Mouse (Mus musculus) neural tube, embryonic 14.5 days (tissue): ENCODE data around the gene Kalrn. TPM values are rescaled to one million over a fixed set of nuclear protein-coding genes. Genes with fewer than 3 reads are reported as not detected.
A peak's percentile ranks its signal among the peaks of the same experiment; 100 is the strongest.

Experiments used
- ATAC-seq: fragments of 200-750 bp; cut with Nextera tagmentation; 2 replicates; pipeline ENCODE4 v1.8.0; 2017; ENCODE audit warnings: low read depth, mild to moderate bottlenecking, moderate TSS enrichment, moderate library complexity
- H3K27ac ChIP-seq: fragments of 300-500 bp; sonication (generic); 2 replicates; pipeline ENCODE4 v1.5.1; 2014; ENCODE audit warnings: low read depth, mild to moderate bottlenecking, control low read depth, low read length, moderate library complexity, mixed read lengths
- H3K27me3 ChIP-seq: fragments of 300-500 bp; sonication (generic); 2 replicates; pipeline ENCODE4 v1.6.1; 2014; ENCODE audit warnings: low read length; ENCODE audit not compliant: control insufficient read depth, insufficient read depth
- H3K36me3 ChIP-seq: fragments of 300-500 bp; sonication (generic); 2 replicates; pipeline ENCODE4 v1.6.1; 2014; ENCODE audit warnings: low read length, mixed read lengths; ENCODE audit not compliant: control insufficient read depth, insufficient read depth
- H3K4me1 ChIP-seq: fragments of 300-500 bp; sonication (generic); 2 replicates; pipeline ENCODE4 v1.6.1; 2014; ENCODE audit warnings: low read length; ENCODE audit not compliant: control insufficient read depth, insufficient read depth
- H3K4me2 ChIP-seq: fragments of 300-500 bp; sonication (generic); 2 replicates; pipeline ENCODE4 v1.6.1; 2014; ENCODE audit warnings: mild to moderate bottlenecking, low read depth, low read length, control low read depth
- H3K4me3 ChIP-seq: fragments of 300-500 bp; sonication (generic); 2 replicates; pipeline ENCODE4 v1.5.1; 2014; ENCODE audit warnings: low read depth, low read length, control low read depth, mixed read lengths
- H3K9ac ChIP-seq: fragments of 300-500 bp; sonication (generic); replicated peaks from 2 replicates; pipeline ENCODE4 v1.6.1; 2014; ENCODE audit warnings: low read depth, mild to moderate bottlenecking, control low read depth, low read length, mixed read lengths
- H3K9me3 ChIP-seq: fragments of 300-500 bp; sonication (generic); 2 replicates; pipeline ENCODE4 v1.6.1; 2016; ENCODE audit warnings: low read length; ENCODE audit not compliant: control insufficient read depth
- WGBS: fragments of 180-500 bp; shearing (Covaris S2); extraction: QIAGEN DNeasy Blood & Tissue Kit; methylation state at CpG from one replicate; pipeline ENCODE4 v1.1.7; 2014; 5-methylcytosine and 5-hydroxymethylcytosine counted together
- polyA plus RNA-seq: library from polyadenylated mRNA; unstranded; fragments of >200 nt; fragmentation: Nextera tagmentation; extraction: Ambion mirVana; gene quantifications from 2 replicates; pipeline ENCODE4 v1.2.1, GENCODE M21; 2014

Gene Kalrn
- polyA plus RNA-seq, 1 experiment from 2014 or later: 34.2 TPM

DNA sequence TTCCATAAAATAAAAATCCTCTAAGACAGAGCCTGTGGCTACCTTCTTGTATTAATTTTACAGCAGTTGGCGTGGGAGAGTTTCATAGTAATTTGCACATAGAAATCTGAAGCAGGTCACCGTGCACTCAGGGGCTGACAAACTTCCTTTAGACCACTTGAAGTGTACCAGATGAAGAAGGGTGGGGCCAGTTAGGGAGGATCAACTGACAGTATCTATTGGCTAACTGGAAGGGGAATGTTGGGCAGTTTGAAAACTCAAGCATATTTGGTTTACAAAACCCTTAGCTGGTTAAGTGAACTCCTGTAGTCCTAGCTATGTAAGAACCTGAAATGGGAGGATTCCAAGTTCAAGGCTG is 606.1 kb downstream of the Kalrn start:
- Histone ChIP-seq H3K9me3 (no peaks in the 10 kb centered on the region), H3K27me3 (no peaks in the 10 kb centered on the region), H3K4me1 (peaks cover 4% of the 10 kb centered on the region; the same call in 1 of the 2 replicates), H3K4me3 (peak overlapping the region; percentile 85), H3K4me2 (peak overlapping the region; percentile 72), H3K9ac (peak overlapping the region; percentile 65), H3K36me3 (no peaks in the 10 kb centered on the region), H3K27ac (peak overlapping the region; percentile 34; the same call in 1 of the 2 replicates)
- peak; percentile 44; the same call in 1 of the 2 replicates for ATAC-seq
- WGBS: 74% methylated on average over 2 of the region's 2 CpGs

DNA sequence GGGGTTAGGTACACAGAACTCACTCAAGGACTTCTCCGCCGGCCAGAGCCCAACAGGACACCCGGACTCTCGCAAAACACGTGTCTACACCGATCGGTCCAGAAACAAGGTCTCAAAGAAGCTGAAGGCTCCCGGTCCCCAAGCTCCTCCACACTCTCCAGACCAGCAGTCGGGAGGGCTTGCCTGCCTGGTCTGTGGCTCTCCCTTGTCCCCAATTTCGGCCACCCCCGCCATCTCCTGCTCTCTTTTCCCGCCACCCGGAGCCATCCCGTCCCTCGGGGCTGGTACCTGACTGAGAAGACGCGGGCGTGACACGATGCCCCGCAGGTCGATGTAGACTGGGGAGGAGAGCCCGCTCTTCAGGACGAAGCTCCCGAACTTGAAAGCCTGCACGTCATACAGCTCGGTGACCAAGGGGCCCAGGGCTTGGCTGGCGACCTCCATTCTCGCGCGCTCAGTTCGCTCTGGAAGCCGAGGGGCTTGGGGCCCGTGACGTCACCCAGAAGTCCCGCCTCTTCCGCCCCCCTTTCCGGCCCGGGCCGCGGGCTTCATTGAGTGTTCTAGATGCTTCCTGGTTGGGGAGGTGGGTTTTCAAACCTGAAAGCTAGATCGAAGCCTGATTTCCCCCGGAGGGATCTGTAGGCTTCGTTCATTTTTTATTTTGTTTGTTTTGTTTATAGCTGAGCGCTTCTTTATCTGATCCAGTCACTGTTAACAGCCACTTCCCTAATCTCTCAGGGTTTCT is 606.6 kb downstream of the Kalrn start, which contains the start of gene Umps:
Gene Umps, minus strand, starts transcription at position 501 of the 745 bp plus-strand sequence.
- 1% methylated on average over 44 of the region's 44 CpGs for WGBS
- Histone ChIP-seq H3K9ac (peak within 1 kb of the TSS; percentile 65), H3K27me3 (no peaks in the 10 kb centered on the region), H3K4me3 (peak within 1 kb of the TSS; percentile 85), H3K9me3 (no peaks in the 10 kb centered on the region), H3K4me1 (peaks cover 4% of the 10 kb centered on the region; the same call in 1 of the 2 replicates), H3K36me3 (0 out of 2 replicates have a peak, but pooled peaks cover 1% of the 10 kb centered on the region), H3K27ac (peak within 1 kb of the TSS; percentile 34; the same call in 1 of the 2 replicates), H3K4me2 (peak within 1 kb of the TSS; percentile 72)
- ATAC-seq: peak; percentile 97

DNA sequence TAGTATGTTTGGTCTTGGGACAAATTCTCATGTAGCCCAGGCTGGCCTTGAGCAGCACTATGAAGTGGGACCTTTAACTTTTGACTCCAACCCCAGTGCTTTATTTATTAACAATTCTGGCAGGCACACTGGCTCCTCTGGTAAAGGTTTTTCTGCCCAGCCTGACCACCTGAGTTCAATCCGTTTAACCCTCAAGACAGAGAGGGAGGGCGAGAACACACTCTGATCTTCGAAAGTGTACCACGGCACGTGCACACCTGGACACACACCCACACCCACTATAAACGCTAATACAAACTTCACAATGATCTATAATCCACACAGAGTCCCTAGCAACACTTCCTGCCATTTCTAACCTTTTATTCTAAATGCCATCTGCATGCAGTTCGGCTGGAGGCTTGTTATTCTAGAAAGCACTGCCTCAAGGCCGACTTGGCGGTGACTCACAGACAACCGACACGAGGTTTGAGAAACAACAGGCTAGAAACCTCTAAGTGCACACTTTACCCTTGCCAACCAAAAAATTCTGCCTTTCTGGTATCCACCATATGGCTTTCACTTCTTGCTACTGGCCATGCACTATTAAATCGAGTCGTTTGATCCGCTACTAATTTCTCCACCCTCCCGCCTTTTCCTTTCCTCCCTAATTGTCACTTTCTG is 607.3 kb downstream of the Kalrn start:
- Histone ChIP-seq H3K4me3 (peak overlapping the region; percentile 85), H3K4me1 (peaks cover 4% of the 10 kb centered on the region; the same call in 1 of the 2 replicates), H3K9ac (peak overlapping the region; percentile 65), H3K36me3 (peaks cover 2% of the 10 kb centered on the region; the same call in 1 of the 2 replicates), H3K27ac (no peak overlapping the region), H3K4me2 (peak overlapping the region; percentile 72), H3K27me3 (no peaks in the 10 kb centered on the region), H3K9me3 (no peaks in the 10 kb centered on the region)
- no peak for ATAC-seq
- 19% methylated on average over 15 of the region's 15 CpGs for WGBS

DNA sequence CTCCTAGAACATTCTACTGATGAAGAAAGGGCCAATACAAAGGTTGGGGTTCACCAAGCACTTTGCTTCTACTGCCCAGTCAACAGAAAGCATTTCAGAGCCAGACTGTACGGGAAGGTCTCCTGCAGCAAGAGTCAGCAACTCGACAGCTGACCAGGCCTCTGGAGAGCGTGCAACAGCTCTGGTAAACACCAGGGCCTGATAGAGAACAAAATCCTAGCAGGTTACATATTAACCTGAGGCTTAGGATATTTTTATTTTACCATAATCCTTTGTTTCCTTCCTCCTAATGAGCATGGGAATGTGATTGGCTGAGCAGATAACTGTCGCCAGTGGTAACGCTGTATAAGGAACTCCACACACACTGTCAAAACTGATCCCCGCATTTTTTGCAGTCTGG is 609.8 kb downstream of the Kalrn start:
- H3K4me2 ChIP-seq: no peak overlapping the region
- H3K4me1 ChIP-seq: peaks cover 4% of the 10 kb centered on the region; the same call in 1 of the 2 replicates
- ATAC-seq: no peak
- no peak overlapping the region for H3K4me3 ChIP-seq
- 96% methylated on average over 6 of the region's 6 CpGs for WGBS
- no peaks in the 10 kb centered on the region for H3K27me3 ChIP-seq
- H3K9me3 ChIP-seq: no peaks in the 10 kb centered on the region
- peaks cover 11% of the 10 kb centered on the region; the same call in 1 of the 2 replicates for H3K36me3 ChIP-seq
- no peak overlapping the region for H3K27ac ChIP-seq
- H3K9ac ChIP-seq: no peak overlapping the region

DNA sequence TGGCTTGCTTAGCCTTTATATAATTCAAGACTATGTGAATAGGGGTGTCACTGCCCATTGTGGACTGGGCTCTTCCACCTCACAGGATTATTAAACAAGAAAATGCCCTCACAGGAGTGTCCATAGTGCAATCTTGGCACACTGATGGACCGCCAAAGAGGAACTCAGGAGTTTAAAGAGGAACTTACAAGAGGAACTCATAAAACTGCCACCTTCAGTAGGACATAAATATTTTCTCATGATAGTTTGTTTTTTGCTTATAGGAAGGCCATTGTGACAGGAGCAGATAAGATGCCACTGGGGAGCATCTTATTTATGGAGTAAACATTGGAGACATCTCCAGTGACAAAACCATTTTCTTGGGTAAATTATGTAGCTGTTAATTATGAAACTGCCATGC is 618.5 kb downstream of the Kalrn start:
- Histone ChIP-seq H3K4me2 (no peak overlapping the region), H3K36me3 (peaks cover 23% of the 10 kb centered on the region), H3K9me3 (no peaks in the 10 kb centered on the region), H3K9ac (no peak overlapping the region), H3K27ac (no peak overlapping the region), H3K4me1 (no peaks in the 10 kb centered on the region), H3K4me3 (no peak overlapping the region), H3K27me3 (no peaks in the 10 kb centered on the region)
- 90% methylated on average over 1 of the region's 1 CpGs for WGBS
- ATAC-seq: no peak

DNA sequence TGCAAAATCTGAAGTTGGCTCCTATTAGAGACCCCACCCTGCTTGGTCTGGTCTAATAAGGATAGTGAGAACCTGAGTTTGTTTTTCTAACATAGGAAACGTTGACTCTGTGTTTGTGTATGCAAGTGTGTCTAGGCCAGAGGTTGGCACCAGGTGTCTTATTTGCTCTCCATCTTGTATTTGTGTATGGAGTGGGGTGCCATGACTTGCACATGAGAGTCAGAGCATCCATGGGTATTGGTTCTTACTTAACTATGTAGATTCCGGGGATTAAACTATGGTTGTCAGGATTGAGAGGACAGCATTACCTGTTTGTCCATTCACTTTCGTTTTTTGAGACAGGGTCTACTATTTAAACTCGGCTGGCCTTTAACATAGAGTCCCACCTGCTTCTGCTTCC is 620.3 kb downstream of the Kalrn start:
- H3K4me2 ChIP-seq: no peak overlapping the region
- no peak for ATAC-seq
- H3K9me3 ChIP-seq: no peaks in the 10 kb centered on the region
- H3K4me3 ChIP-seq: no peak overlapping the region
- 88% methylated on average over 4 of the region's 4 CpGs for WGBS
- H3K4me1 ChIP-seq: no peaks in the 10 kb centered on the region
- no peak overlapping the region for H3K27ac ChIP-seq
- no peak overlapping the region for H3K9ac ChIP-seq
- peaks cover 19% of the 10 kb centered on the region for H3K36me3 ChIP-seq
- H3K27me3 ChIP-seq: no peaks in the 10 kb centered on the region

DNA sequence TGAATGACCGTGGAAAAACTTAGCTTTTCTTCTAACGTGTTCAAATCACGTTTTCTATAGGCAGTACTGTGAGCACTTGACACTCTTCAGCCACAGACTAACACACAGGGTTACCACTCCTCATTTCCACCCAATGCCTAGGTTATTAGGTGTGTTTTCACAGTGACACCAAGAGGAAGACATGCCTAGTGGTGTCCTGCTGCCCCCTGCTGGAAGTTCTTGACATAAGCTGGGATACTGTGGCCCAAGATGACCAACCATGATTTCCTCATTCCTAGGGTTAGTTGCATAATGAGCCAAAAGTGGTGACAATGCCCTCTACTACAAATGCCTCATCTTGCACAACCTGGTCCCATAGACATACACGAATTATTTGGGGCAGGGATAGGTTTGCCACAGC is 622.5 kb downstream of the Kalrn start:
- ATAC-seq: peak; percentile 79
- Histone ChIP-seq H3K36me3 (peaks cover 6% of the 10 kb centered on the region; the same call in 1 of the 2 replicates), H3K27ac (no peak overlapping the region), H3K27me3 (no peaks in the 10 kb centered on the region), H3K4me2 (no peak overlapping the region), H3K4me1 (no peaks in the 10 kb centered on the region), H3K9ac (no peak overlapping the region), H3K9me3 (no peaks in the 10 kb centered on the region), H3K4me3 (no peak overlapping the region)
- WGBS: 26% methylated on average over 4 of the region's 4 CpGs

DNA sequence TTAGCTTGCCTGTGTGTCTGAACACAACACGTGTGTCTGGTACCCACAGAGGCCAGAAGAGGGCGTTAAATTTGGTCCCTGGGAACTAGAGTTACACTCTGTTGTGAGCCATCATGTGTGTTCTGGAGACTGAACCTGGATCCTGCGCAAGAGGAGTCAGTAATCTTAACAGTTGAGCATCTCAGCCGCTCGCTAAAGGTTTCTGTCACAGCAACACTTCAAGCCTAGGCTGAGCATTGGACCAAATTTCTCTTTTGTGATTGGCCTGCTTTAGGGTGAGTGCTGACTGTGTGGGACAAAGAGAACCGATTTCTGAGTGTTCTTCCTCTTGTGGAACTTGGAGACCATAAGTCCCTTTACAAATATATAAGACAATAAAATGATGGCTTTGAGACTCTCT is 622.9 kb downstream of the Kalrn start:
- no peak for ATAC-seq
- H3K4me1 ChIP-seq: no peaks in the 10 kb centered on the region
- H3K27me3 ChIP-seq: no peaks in the 10 kb centered on the region
- no peak overlapping the region for H3K4me3 ChIP-seq
- no peak overlapping the region for H3K27ac ChIP-seq
- no peak overlapping the region for H3K9ac ChIP-seq
- 88% methylated on average over 6 of the region's 6 CpGs for WGBS
- peaks cover 4% of the 10 kb centered on the region; the same call in 1 of the 2 replicates for H3K36me3 ChIP-seq
- no peak overlapping the region for H3K4me2 ChIP-seq
- H3K9me3 ChIP-seq: no peaks in the 10 kb centered on the region
